Mouse (Mus musculus) CH12F3 (cell line): ENCODE results near the gene Commd6.

Experiments used
- in situ Hi-C: fragments of 300-500 bp; cut with MboI; formaldehyde crosslinking; loops from 2 replicates; pipeline ENCODE4 v1.14.3; 2020; ENCODE audit warnings: low sequenced_read_pairs

The Commd6 gene

DNA sequence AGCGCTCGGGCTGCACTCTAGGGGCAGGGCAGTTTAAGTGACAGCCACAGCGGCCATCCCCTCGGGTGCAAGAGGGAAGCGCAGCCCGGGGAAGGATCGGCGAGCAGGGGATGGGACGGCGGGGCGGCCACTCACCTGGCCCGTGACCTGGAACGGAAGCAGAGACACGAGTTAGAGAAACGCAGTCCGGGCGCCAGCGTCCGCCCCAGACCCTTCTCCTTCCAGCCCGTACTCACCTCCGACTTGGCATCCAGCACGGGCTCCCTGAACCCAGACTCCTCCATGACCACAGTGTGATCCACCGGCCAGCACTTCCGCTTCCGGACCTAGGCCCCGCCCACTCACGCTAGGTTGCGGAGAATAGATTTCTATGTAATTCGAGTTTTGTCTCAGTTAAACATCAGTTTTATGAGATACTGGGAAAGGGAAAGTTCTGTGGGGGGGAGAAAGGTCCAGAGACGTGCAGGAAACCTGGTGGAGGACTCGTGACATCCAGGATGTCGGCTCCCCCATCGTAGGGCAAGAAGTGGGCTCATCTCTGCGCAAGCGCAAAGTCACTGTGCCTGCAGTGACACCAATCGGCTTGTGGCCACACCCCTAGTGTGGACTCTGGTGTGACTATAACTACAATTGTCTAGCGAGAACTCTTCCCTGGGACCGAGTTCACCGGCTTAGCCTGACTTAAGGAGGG, at the start of gene Commd6:
Gene Commd6, minus strand, starts transcription at position 534 of the 691 bp plus-strand sequence.
- in situ Hi-C loops: no loop called here

DNA sequence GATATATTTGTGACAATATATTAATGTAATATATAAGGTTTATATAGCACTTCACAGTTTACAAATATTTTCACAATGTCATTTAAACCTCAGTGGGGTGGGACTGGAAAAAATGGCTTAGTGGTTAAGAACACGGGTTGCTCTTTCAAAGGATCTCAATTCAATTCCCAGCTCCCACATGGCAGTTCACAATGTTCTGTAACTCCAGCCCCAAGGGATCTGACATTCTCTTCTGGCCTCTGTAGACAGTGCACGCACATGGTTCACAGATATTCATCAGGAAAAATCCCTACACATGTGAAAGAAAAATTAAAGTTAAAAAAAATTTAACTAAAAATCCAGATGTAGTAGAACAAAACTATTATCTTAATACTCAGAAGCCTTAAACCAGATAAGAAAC, 47.9 kb upstream of the Commd6 start:
- in situ Hi-C loops: no loop called here

DNA sequence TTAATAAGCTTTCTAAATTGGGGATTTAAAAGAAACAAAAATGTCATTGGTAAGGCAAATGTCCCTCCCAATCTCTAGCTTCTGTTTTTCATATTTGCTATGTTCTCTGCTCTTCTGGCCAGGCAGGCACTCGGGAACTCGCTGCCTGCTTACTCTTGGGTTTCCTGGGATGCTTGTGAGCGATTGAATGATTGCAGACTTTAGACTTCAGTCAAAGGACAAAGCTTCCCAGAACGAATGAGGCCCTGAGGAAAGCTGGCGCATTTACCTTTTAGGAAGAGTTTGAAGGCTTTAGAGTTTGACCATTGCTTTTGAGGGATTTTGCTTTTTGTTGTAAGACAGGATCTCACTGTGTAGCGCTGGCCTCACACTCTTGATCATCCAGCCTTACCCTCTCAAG, 47.2 kb upstream of the Commd6 start:
- in situ Hi-C loops: no loop called here

DNA sequence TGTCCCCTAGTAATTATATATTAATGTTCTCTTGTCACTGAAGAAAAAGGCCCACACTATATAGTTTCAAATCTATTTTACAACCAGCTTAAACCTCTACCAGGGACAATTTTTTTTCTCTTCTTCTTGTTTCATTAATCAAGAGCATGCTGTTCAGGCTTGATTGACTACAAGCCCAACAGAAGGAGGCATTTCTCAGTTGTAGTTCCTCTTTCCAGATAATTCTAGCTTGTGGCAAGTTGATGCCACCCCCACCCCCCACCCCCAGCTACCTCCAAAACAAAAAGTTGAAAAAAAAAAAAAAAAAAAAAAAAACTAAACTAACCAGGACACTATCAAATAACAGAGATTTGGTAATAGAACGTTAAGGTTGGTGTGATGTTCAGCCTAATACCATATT, 31.7 kb upstream of the Commd6 start:
- in situ Hi-C loops: no loop called here

DNA sequence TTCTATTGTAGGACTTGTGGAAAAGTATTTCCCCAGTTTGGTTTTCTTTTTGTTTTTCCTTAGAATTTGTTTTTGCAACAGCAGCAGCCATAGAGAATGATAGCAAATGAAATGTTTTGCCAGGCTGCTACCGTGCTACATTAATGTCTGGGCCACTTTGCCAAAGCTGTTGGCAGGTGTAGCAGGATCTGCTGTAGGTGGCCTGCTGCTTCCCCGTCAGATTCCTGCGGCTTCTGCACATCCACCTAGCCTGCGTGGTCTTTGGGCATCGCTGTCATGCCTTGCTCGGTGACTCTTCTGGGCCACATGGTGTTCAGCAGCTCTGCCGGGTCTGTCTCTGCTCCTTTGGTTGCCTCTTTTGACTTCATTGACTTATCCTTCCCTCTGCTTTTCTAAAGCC, 28.1 kb upstream of the Commd6 start:
- in situ Hi-C loops: no loop called here

DNA sequence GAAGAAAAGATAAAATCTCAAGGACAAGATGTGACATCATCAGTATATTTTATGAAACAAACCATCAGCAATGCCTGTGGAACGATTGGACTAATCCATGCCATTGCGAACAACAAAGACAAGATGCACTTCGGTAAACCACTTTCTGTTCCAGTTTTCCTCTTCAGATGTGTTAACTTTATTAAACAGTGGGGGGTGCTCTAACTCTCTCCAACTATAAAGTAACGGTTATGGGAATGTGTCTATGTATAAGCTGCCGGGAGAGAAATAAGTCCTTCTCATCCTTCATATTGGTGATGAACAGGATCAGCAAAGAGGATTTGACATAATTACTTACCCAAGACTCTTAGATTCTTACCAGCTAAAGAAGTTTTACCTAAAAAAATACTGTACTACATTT, 26.1 kb upstream of the Commd6 start:
- in situ Hi-C loops: no loop called here

DNA sequence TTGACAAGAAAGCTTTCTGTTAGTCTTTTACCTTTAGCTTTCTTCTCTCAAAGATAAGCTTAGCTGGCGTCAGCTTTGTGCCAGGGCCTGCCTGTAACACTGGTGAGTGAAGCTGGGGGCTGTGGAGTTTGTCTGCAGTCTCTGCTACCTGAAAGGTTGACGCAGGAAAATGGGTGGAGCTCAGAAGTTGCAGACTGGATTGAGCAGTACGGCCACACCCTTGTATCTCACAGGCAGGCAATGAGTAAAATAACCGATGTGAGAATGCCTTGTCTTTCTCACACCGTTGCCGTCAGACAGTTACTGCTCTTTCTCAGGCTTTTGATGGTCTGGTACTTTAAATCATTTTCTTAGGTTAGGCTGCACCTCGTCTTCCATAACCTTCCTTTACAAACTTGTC, 25.6 kb upstream of the Commd6 start:
- in situ Hi-C loops: no loop called here

DNA sequence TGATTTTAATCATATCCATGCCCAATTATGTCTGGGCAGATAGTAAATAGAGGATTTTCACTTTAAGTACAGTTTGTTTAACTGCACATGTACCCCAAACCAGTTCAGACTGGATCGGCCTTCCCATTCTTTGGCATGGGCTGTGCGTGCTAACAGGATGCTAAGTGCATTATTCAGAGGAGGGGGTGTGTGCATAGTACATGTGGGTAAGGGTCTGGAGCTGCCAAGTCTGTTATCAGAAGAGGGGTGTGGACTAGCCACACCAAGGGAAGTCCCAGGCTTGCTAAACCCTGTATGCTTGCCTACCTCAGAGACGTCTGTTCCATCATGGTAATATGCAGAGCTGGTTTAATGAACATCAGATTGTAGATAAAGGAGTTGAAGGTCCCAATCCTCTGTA, 23.8 kb upstream of the Commd6 start:
- in situ Hi-C loops: no loop called here

DNA sequence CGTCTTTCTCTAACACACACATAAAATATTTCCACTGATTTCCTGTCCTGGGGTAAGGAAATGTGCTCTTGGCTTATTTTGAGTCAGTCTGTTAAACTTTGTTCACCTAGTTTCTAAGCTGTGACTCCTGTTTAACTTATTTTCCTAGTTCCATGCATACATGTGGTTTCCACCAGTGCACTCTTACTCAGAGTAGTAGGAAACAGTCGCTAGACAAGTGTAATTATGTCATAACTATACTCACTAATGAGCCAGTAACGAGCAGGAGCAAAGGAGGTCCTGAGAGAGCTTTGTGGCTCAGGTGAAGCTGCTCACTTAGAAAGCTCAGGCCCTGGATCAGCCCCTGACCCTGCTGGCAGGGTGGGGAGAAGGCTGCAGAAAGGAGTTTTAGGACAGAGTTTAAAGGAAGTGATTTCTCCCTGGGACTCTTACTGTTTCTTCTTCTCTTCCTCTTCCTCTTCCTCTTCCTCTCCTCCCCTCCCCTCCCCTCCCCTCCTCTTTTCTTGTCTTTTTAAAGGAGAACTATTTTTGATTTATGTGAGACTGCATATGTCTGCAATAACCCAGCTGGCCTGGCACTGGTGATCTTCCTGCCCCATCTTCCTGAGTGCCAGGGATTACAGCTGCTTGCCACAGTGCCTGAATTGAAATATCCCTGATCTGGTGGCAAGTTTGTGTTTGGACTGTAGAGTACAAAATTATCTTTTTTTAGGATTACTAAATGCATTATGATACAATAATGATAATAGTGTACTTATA, 21.3 kb upstream of the Commd6 start:
- in situ Hi-C loops: no loop called here

DNA sequence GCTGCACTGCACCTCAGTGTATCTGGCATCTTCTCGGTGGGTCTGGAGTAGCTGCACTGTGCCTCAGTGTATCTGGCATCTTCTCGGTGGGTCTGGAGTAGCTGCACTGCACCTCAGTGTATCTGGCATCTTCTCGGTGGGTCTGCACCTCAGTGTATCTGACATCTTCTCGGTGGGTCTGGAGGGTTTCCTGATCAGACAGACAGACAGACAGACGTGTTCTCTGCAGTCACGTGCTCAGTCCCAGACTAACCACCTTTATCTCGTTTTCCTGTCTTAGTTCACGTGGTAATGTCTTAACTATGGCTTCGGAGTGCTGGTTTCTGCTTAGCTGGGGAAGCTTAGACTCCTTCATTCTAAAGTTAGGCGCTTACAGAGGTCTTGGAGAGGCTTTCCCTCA, 15.8 kb upstream of the Commd6 start:
- in situ Hi-C loops: no loop called here

DNA sequence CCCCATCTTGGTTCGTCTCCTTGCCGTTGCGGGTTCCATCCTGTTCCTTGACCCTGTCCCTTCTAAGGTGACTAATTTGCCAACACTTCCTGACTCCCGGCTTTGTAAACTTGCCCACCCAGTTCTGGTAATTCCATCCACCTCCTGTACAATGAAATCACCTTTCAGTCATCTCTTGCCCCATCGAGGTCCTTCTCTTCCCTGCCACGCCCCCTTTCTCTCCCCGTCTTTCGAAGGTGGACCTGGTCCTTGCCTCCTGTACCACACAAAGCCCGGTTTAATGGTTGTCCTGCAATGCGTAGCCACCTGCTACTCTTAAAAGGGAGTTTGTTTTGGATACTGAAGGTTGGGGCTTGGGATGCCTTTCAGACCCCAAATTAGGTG, 14.0 kb upstream of the Commd6 start:
- in situ Hi-C loops: no loop called here

DNA sequence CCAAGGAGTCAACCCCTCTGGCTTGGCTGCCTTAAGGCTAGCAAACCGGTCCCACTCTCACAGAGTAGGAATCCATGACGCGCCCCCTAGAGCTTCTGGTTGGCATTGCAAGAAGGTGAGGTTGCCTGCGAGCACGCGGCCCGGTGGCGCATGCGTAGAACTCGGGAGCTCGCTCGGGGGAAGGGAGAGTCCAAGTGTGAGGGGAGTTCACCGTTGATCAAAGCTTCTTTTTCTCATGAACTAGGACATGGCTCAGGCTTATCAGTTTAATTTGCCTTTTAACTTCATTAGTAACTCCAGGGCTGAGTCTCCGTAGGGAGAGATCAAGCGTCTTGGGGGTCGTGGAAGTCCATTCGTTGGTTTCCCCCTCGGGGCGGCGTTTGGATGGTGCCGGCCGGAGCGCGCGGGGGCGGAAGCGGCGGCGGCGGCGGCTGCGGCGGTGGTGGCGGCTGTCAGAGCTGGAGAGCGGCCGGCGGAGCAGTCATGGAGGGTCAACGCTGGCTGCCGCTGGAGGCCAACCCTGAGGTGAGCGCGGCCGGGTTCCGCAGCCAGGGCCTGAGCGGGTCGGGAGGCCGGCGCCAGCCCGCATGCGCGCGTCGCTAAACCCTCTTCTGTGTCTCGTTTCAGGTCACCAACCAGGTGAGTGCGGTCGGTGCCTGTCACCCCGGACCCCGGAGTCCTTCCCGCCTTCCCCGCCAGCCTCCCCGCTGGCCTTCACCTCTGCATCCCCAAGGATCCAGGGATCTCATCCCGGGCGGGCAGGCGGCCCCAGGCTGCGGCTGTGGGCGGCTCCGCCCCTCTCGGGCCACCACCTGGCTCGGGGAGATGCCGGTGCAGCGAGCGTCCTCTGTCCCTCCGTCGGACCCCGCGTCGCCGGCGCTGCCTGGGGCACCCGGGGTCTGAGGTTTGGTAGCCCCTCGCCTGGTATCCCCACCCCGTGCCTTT, 13.4 kb upstream of the Commd6 start, which contains the start of gene Uchl3:
Gene Uchl3, plus strand, starts transcription at position 387 of the 945 bp plus-strand sequence.
- in situ Hi-C loops: no loop called here

DNA sequence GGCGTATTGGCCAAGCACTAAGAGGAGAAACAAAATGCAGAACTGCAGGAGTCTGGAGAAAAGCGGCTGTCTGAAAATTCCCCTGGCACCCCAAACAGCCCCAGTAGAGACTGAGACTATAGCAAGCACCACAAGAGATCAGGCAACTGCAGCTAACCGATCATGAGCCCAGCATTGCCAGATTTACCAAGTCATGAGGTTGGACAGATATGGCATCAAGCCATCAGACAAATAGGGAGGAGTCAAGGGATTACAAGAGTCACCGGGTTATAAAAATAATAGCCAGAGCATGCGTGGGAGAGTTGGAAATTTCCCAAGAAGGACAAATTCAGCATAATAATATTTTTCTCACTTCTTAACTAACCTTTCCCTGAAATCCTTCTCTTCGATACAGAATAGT, 12.1 kb upstream of the Commd6 start:
- in situ Hi-C loops: no loop called here

DNA sequence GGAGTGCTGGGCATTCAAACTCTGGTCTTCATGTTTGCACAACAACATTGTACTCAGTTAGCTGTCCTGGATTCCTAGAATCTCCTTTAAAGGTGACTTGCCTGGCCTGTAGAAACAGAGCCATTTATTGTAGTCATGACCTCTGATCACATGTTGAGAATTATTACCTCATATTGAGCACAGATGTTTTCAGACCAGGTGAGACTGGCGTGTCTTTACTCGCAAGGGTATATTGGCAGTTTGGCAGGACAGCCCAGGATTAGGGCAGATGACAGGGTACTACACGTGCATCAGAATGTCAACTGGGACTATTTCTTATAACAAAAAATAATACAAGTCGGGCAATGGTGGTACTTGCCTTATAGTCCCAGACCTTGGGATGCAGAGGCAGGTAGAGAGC, 10.1 kb upstream of the Commd6 start:
- in situ Hi-C loops: no loop called here

DNA sequence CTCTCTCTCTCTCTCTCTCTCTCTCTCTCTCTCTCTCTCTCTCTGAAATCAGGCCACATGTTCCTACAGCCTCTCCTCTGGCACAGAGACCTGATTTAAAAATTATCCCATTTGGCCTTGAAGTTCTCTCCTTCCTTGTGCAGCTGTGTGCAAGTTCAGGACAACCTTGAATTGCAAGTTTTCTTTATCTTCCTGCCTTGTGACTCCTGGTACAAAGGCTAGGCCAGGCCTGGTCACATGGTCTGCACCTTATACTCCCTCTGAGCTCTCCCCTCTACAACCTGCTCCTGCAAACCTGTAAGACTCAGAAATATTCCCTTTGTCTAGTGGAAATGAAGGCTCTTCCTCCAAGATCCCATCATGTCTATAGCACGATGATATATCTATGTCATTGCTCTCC, 4.5 kb upstream of the Commd6 start:
- in situ Hi-C loops: no loop called here

DNA sequence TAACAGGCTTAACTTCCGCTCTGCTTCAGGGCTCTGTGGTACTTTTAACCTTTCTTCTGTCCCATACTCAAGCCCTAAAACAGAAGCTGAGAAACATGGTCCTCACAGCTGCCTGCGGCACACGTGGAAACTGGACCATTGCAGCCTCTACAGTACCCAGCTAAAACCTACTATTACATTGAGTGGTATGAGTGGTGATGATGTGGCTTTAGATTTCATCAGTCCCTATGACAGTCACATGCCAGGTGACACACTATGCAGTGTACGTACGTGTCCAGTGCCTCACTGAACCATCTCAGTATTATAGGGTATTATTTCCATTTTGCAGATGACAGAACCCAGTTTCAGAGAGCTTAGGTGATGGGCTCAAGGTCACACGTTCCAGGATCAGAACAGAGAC, 3.1 kb downstream of the Commd6 start:
- in situ Hi-C loops: no loop called here

DNA sequence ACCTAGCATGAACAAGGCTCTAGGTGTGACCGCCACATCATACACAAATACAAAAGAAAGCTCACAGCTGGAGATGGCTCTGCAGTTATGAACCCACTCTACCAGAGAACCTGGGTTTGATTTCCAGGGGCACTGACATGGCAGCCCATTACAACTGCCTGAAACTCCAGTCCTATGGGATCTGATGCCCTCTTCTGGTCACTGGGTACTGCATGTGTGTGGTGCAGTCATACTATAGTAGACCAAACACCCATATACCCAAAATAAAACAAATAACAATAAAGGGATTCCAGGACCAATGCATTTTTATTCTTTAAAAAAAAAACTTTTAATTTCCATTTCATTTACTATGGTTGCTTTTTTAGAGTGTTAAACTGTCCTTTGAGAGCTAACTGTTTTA, 4.7 kb downstream of the Commd6 start:
- in situ Hi-C loops: no loop called here

DNA sequence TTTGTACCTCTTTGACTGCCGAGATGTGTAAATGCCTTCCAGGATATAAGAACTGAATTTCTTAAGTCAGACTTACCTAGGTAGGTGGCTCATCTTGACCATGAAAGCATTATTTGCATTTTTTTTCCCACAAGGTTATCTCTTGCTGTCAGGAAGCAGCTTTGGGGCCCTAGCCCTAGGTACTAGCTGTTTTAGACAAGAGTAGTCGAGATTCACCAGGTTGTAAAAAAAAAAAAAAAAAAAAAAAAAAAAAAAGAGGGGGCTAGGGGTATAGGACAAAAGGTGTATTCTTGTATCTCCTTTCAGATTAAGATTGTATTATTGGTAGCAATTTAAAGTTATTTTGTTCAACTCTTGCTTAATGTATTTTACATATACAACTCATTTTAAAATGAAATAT, 9.9 kb downstream of the Commd6 start:
- in situ Hi-C loops: no loop called here

DNA sequence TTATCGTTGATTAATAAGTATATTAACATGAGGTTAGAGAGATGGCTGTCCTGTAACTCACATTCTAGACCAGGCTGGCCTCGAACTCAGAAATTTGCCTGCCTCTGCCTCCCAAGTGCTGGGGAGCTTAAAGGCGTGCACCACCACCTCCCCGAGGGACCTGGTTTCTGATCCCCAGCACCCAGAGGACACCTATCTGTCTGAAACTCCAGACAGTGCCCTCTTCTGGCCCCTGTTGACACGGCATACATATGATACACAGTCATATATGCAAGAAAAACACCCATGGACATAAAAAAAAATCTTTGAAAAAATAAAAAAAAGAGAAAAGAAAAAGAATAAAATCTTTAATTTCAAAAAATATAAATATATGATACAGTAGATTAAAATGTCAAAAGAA, 22.8 kb downstream of the Commd6 start:
- in situ Hi-C loops: no loop called here

DNA sequence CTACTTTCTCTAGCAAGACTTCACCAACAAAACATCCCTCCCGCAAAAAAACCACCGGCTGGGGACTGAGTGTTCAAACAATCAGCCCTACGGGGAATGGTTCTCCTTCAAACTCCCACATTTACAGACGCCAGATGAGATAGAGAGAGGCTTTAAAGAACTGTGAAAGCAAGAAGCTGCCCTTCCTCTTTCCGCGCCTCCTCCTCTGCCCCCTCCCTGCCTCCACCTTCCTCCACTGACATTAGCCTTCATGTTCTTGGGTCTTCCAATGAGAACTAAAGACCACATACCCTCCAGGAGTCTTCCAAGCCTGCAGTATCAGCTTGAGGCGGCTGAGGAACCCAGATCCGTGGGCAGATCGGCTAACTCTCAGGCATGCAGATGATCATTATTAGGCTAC, 24.3 kb downstream of the Commd6 start:
- in situ Hi-C loops: no loop called here

DNA sequence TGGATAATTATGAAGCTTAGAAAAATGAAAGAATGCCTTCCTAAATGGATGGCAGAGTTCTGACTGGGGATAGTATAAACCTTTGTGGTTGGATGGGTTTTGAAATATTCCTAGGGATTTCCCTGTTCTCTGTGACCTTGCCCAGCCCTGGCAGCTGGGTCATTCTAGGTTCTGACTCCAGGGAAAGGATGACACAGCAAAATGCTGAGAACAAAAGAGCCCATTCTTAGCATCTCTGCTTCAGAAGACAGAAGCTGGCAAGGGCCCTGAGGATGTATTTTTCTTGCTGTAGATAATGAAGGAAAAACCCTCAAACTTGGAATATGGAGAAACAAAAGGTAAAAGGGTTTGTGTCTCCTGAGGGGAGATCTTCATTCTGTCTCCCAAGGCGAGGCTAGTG, 27.3 kb downstream of the Commd6 start:
- in situ Hi-C loops: no loop called here

DNA sequence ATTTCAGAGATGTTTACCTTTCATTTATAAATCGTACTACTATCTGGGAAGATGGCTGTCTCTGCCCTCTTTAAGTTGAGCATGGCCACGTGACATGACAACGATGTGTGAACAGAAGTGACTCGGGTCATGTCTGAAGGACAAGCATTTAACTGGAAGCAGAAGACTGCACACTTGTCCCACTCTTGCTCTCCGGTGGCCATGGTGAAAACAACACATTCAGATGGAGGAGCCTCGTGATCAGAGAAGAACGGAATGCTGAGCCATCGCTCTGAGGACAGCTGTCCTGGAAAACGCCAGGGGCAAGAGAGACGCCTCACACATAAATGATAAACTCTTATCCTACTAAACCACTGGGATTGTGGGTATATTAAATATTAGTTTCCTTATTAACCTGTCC, 29.8 kb downstream of the Commd6 start:
- in situ Hi-C loops: no loop called here
